8 mouse cellular contexts compared by ENCODE assay signal in the genomic region with DNA sequence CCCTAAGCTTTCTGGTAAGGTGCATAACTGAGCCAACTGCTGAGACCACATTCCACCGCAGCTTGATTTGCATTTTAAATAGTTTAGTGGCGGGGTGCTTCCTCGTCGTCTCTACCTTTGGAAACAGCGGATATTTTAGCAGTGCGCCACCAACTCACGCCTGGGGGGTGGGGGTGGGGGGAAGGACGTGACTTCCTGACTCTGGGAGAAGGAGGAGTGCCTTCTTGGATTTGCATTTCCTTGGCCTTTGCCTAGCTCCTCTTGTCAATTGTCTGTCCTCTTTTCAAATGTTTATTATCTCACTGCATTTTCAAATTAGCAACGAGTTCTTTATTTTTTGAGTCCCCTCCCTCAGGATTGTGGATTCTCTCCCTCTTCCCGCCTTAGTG. TPM values are rescaled to one million over a fixed set of nuclear protein-coding genes. Genes with fewer than 3 reads are reported as not detected.
DNase-seq lines count a peak whose midpoint lies in the region; ATAC-seq and TF ChIP-seq lines count a peak whose summit lies in the region.
"Had no signal": no experiment of that assay in that cellular context is flagged by ENCODE, and none has a peak within 500 bp of the region (broad histone marks: within the 10 kb centered on the region; RNA-seq: fewer than 3 reads in every experiment).

No protein-coding gene starts in this region.

- H3K4me3 ChIP-seq in ES-Bruce4 (ENCODE audit: low read depth, low read length): peak overlapping the region; percentile 96
- H3K4me3 ChIP-seq in hindbrain, embryonic 12.5 days: peak overlapping the region; percentile 18; the same call in 1 of the 2 replicates
- H3K4me3 ChIP-seq in midbrain, embryonic 11.5 days (ENCODE audit: low read depth, low read length): no peak overlapping the region; the same call in 1 of the 2 replicates

- no peak for TF ChIP-seq CTCF in ES-Bruce4 (IDR thresholded peaks at IDR 0.05; ENCODE audit: low read depth, low read length)

- no peak for TF ChIP-seq POLR2A in ES-Bruce4 (IDR thresholded peaks at IDR 0.05; ENCODE audit: insufficient read depth, low read length)

- no peak for ATAC-seq in hindbrain, embryonic 12.5 days (ENCODE audit: low FRiP score)
- ATAC-seq in midbrain, embryonic 11.5 days (ENCODE audit: low FRiP score): no peak

- H3K4me2 ChIP-seq in hindbrain, embryonic 12.5 days (replicated peaks): peak overlapping the region; percentile 67
- peak overlapping the region; percentile 37 for H3K4me2 ChIP-seq in midbrain, embryonic 11.5 days

- DNase-seq in R1 (ENCODE audit: low read depth, low spot score): peak; percentile 99
- DNase-seq in midbrain, embryonic 11.5 days (ENCODE audit: low spot score, missing footprints): no peak
- DNase-seq in urinary bladder, adult 2 months (ENCODE audit: low spot score): no peak
- no peak for DNase-seq in spleen, postnatal 14 days (ENCODE audit: low spot score in 2 of 2)
- no peak for DNase-seq in adrenal gland, adult (ENCODE audit: inconsistent age in 2 of 2, low spot score in 1 of 2)
- DNase-seq: lung, postnatal 36 days had no signal

- H3K27ac ChIP-seq in ES-Bruce4 (ENCODE audit: insufficient read depth, low read length): peak overlapping the region; percentile 98
- H3K27ac ChIP-seq in hindbrain, embryonic 12.5 days: no peak overlapping the region
- no peak overlapping the region for H3K27ac ChIP-seq in midbrain, embryonic 11.5 days (ENCODE audit: low read depth, low read length)

- H3K9me3 ChIP-seq in ES-Bruce4 (replicated peaks; ENCODE audit: control insufficient read depth, insufficient read depth, low read length, poor library complexity, severe bottlenecking): no peaks in the 10 kb centered on the region
- no peaks in the 10 kb centered on the region for H3K9me3 ChIP-seq in hindbrain, embryonic 12.5 days (replicated peaks)
- no peaks in the 10 kb centered on the region for H3K9me3 ChIP-seq in midbrain, embryonic 11.5 days (ENCODE audit: control insufficient read depth, low read length)

- 2% methylated on average over 10 of the region's 10 CpGs for WGBS in hindbrain, embryonic 12.5 days
- WGBS in midbrain, embryonic 11.5 days: 1% methylated on average over 10 of the region's 10 CpGs

- TF ChIP-seq EP300 in ES-Bruce4 (IDR thresholded peaks at IDR 0.05; ENCODE audit: insufficient read depth, low read depth, low read length): peak; percentile 99

- H3K36me3 ChIP-seq in ES-Bruce4 (ENCODE audit: control insufficient read depth, insufficient read depth, low read length, poor library complexity, severe bottlenecking): peaks cover 24% of the 10 kb centered on the region
- H3K36me3 ChIP-seq in hindbrain, embryonic 12.5 days: no peaks in the 10 kb centered on the region
- H3K36me3 ChIP-seq in midbrain, embryonic 11.5 days (ENCODE audit: control insufficient read depth, insufficient read depth, low read length): no peaks in the 10 kb centered on the region

- H3K9ac ChIP-seq in ES-Bruce4 (ENCODE audit: low read depth, poor library complexity, severe bottlenecking): peak overlapping the region; percentile 89
- H3K9ac ChIP-seq in hindbrain, embryonic 12.5 days: no peak overlapping the region
- 0 out of 2 replicates have a peak overlapping the region, but pooled peaks have one; percentile 16 for H3K9ac ChIP-seq in midbrain, embryonic 11.5 days (ENCODE audit: low read length)

- H3K4me1 ChIP-seq in ES-Bruce4 (ENCODE audit: control insufficient read depth, insufficient read depth, low read length): no peaks in the 10 kb centered on the region
- peaks cover 17% of the 10 kb centered on the region for H3K4me1 ChIP-seq in hindbrain, embryonic 12.5 days
- H3K4me1 ChIP-seq in midbrain, embryonic 11.5 days (ENCODE audit: control insufficient read depth, insufficient read depth, low read length): peaks cover 17% of the 10 kb centered on the region

- H3K27me3 ChIP-seq in ES-Bruce4 (ENCODE audit: control insufficient read depth, insufficient read depth, low read length, poor library complexity, severe bottlenecking): no peaks in the 10 kb centered on the region
- H3K27me3 ChIP-seq in hindbrain, embryonic 12.5 days: peaks cover 40% of the 10 kb centered on the region
- H3K27me3 ChIP-seq in midbrain, embryonic 11.5 days (ENCODE audit: control insufficient read depth, insufficient read depth, low read length): peaks cover 32% of the 10 kb centered on the region

RNA-seq across cellular contexts. Expression of gene L1td1, which starts 1.4 kb away (rescaled TPM):
- 236 and 254 TPM in 2 replicates for polyA plus RNA-seq in ES-Bruce4 (2011; ENCODE audit: insufficient read depth, insufficient read length, low read depth, missing spikeins)
- polyA plus RNA-seq in hindbrain, embryonic 12.5 days (2016; fragmentation: Nextera tagmentation; extraction: Ambion mirVana): 0.30 and 0.36 TPM in 2 replicates
- polyA plus RNA-seq in midbrain, embryonic 11.5 days (2014; fragmentation: Nextera tagmentation; extraction: Ambion mirVana): 0.17 TPM in 1 of 2 replicates, not detected in the other
- polyA plus RNA-seq in urinary bladder, adult 2 months (2012; rRNA removed): 0.03 TPM in 1 of 2 replicates, not detected in the other

Comparison
In these comparisons a context has a peak if more than half of its experiments do, and no peak if none do; other contexts are left out.
1. RNA of gene L1td1, which starts 1.4 kb away (polyA plus RNA-seq): 236 to 254 TPM in ES-Bruce4; 0.30 to 0.36 TPM in hindbrain, embryonic 12.5 days, 0.03 TPM in urinary bladder, adult 2 months and 0.17 TPM in midbrain, embryonic 11.5 days; every median in the first group is over 100 times any median in the second.